Mouse (Mus musculus) fibroblast of lung, adult 2 months (primary cell): ENCODE measurements at regions not wholly inside any gene's neighbourhood (a gene's known extent, or its start where the extent isn't known, plus 50 kb on each side); places are given as distances from the start of the nearest gene placed in this dataset.
"Not testable (repeated sequence)": the region's sequence is repeated elsewhere in the genome, so short reads cannot be mapped to it uniquely, and the experiment has no call there.

ENCODE experiments used
- DNase-seq: peaks from one replicate; pipeline ENCODE4 v3.0.0-alpha.2; 2011; ENCODE audit warnings: low read depth

GRCm38 (mm10) chr11:16649599-16649998 is 102.4 kb upstream of the Egfr start:
- DNase-seq = no peak

- no peak for DNase-seq
These were observed 88.2 kb upstream of the Egfr start for GRCm38 (mm10) chr11:16663806-16664205.

GRCm38 (mm10) chr11:16669453-16670251 is 82.4 kb upstream of the Egfr start:
- no peak for DNase-seq

GRCm38 (mm10) chr11:16670282-16670681 is 81.7 kb upstream of the Egfr start:
- no peak for DNase-seq

GRCm38 (mm10) chr11:16675951-16676350 is 76.1 kb upstream of the Egfr start:
- not testable (repeated sequence) for DNase-seq

- DNase-seq = no peak
These were observed 68.5 kb upstream of the Egfr start for GRCm38 (mm10) chr11:16683538-16683937.

GRCm38 (mm10) chr11:16695596-16695995 is 56.4 kb upstream of the Egfr start:
- DNase-seq = no peak

- no peak for DNase-seq
These were observed 55.2 kb upstream of the Egfr start for GRCm38 (mm10) chr11:16696787-16697186.

- no peak for DNase-seq
These were observed 50.2 kb upstream of the Egfr start for GRCm38 (mm10) chr11:16701826-16702225.
